Mouse (Mus musculus): Measurements from ENCODE around the gene Ephb3. TPM values are rescaled to one million over a fixed set of nuclear protein-coding genes. Genes with fewer than 3 reads are reported as not detected.
"Not testable (repeated sequence)": the region's sequence is repeated elsewhere in the genome, so short reads cannot be mapped to it uniquely, and the experiment has no call there.

Gene Ephb3
- polyA plus RNA-seq (2015; fragmentation: Nextera tagmentation; extraction: Ambion mirVana) = 3.9 and 4.0 TPM in 2 replicates

DNA sequence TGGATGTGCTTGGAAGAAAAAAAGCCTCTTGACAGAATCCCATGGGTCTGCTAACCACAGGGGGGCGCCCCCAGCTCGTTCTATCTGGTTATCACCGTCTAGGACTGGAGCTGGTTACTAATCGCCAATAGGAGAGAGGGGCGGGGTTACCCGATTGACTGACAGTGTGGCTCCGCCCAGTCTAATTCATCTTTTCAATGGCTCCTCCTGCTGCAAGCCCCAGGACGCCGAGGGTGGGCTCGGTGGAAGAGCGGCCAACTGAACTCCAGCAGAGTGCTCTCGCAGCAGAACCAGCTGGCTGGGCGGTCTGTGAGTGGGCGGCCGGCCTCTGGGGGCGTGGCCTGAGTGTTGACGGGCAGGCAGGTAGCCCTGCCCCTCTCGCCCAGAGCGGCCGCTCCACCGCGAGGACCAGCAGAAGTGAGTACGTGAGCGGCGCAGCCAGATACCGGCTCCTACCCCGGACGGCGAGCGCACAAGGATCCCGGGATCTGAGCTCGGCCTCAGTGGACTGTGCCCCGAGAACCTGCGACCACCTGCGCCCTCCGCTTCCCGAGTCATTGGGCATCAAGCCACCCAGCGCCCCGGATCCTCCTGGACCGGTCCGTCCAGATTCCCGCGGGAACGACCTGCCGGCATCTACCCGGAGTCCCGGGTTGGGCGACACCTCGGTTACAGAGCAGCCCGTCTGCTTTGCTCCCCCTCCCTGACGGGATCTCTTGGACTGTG is at the start of gene Ephb3:
Gene Ephb3 (plus strand): TSS at position 389 of the 726 bp plus-strand sequence.
- Histone ChIP-seq H3K27me3 (replicated peaks; ENCODE audit: control insufficient read depth, insufficient read depth, low read length) (no peaks in the 10 kb centered on the region), H3K27ac (ENCODE audit: low read depth, low read length) (peak within 1 kb of the TSS; percentile 22; the same call in 1 of the 2 replicates), H3K4me3 (ENCODE audit: low read depth, low read length) (peak within 1 kb of the TSS; percentile 80), H3K9me3 (ENCODE audit: control insufficient read depth) (no peaks in the 10 kb centered on the region), H3K36me3 (ENCODE audit: control insufficient read depth, insufficient read depth) (no peaks in the 10 kb centered on the region), H3K4me2 (replicated peaks; ENCODE audit: low read depth) (peak within 1 kb of the TSS; percentile 89), H3K4me1 (replicated peaks; ENCODE audit: control insufficient read depth, insufficient read depth, low read length) (0 out of 2 replicates have a peak, but pooled peaks cover 9% of the 10 kb centered on the region), H3K9ac (ENCODE audit: low read depth, low read length) (peak within 1 kb of the TSS; percentile 78)
- under 1% methylated on average over 48 of the region's 51 CpGs for WGBS
- ATAC-seq = peak; percentile 97
- TF ChIP-seq CTCF (IDR thresholded peaks at IDR 0.05; ENCODE audit: low read depth) = peak; percentile 93

DNA sequence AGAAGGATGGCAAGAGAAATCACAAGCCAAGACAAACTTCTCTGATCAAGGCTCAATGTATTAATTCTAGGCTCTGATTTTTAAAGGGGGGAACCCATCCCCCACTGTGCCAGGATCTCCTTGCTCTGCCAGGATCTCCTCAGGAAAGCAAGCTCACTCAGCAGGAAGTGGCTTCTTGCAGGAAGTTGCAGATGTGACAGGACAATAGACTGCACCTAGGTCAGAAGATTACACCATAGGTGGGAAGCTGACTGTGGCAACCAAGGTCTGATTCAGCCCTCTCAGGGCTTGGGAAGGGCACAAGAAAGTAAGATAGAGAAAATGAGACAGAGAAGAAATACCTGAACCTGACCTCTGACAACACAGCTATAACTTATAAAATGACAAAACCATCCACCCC is 48.3 kb upstream of the Ephb3 start:
- not testable (repeated sequence) for H3K9ac ChIP-seq (ENCODE audit: low read depth, low read length); H3K27ac ChIP-seq (ENCODE audit: low read depth, low read length); H3K4me1 ChIP-seq (replicated peaks; ENCODE audit: control insufficient read depth, insufficient read depth, low read length); H3K36me3 ChIP-seq (ENCODE audit: control insufficient read depth, insufficient read depth); ATAC-seq; H3K27me3 ChIP-seq (replicated peaks; ENCODE audit: control insufficient read depth, insufficient read depth, low read length); H3K4me3 ChIP-seq (ENCODE audit: low read depth, low read length); H3K9me3 ChIP-seq (ENCODE audit: control insufficient read depth); H3K4me2 ChIP-seq (replicated peaks; ENCODE audit: low read depth)

DNA sequence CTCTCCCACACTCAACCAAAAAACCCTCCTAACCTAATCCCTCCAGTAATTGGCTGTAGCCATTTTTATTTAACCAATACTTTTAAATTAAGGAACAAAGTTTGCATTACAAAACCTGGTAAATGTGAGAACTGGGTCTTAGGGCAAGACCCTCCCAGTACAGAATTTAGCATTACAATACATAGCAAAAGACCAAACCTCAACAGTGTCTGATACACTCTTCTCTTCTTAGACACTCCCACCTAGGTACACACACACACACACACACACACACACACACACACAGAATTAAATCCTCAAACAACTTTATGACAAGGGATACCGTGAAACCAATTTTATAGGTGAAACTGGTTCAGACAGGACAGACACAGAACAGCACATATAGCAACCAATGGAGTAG is 45.3 kb upstream of the Ephb3 start:
- not testable (repeated sequence) for H3K9ac ChIP-seq (ENCODE audit: low read depth, low read length); H3K36me3 ChIP-seq (ENCODE audit: control insufficient read depth, insufficient read depth); H3K9me3 ChIP-seq (ENCODE audit: control insufficient read depth); H3K4me1 ChIP-seq (replicated peaks; ENCODE audit: control insufficient read depth, insufficient read depth, low read length); H3K27ac ChIP-seq (ENCODE audit: low read depth, low read length); H3K27me3 ChIP-seq (replicated peaks; ENCODE audit: control insufficient read depth, insufficient read depth, low read length); H3K4me3 ChIP-seq (ENCODE audit: low read depth, low read length); ATAC-seq; H3K4me2 ChIP-seq (replicated peaks; ENCODE audit: low read depth)
- 88% methylated on average over 1 of the region's 1 CpGs for WGBS

DNA sequence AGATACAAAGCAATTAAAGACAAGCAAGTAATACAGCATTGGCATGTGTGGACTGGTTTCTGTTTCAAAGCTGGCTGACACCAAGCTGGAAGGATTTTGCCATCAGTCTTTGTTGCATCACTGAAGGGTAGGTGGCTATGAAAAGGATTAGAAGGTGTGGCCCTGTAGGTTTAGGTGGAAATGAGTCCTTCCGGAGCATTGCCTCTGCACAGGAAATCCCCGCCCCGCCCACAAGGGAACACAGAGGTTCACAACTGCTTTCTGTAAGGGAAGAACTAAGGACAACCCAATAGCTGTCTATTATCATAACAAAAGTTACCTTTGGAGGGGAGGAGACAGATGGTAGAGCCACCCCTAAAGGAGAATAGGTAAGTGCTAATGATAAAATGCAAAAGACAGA is 41.1 kb upstream of the Ephb3 start:
- not testable (repeated sequence) for ATAC-seq; H3K4me3 ChIP-seq (ENCODE audit: low read depth, low read length); H3K4me1 ChIP-seq (replicated peaks; ENCODE audit: control insufficient read depth, insufficient read depth, low read length); H3K27ac ChIP-seq (ENCODE audit: low read depth, low read length); H3K4me2 ChIP-seq (replicated peaks; ENCODE audit: low read depth); H3K27me3 ChIP-seq (replicated peaks; ENCODE audit: control insufficient read depth, insufficient read depth, low read length); H3K9me3 ChIP-seq (ENCODE audit: control insufficient read depth); H3K9ac ChIP-seq (ENCODE audit: low read depth, low read length); H3K36me3 ChIP-seq (ENCODE audit: control insufficient read depth, insufficient read depth)
- 79% methylated on average over 3 of the region's 3 CpGs for WGBS

DNA sequence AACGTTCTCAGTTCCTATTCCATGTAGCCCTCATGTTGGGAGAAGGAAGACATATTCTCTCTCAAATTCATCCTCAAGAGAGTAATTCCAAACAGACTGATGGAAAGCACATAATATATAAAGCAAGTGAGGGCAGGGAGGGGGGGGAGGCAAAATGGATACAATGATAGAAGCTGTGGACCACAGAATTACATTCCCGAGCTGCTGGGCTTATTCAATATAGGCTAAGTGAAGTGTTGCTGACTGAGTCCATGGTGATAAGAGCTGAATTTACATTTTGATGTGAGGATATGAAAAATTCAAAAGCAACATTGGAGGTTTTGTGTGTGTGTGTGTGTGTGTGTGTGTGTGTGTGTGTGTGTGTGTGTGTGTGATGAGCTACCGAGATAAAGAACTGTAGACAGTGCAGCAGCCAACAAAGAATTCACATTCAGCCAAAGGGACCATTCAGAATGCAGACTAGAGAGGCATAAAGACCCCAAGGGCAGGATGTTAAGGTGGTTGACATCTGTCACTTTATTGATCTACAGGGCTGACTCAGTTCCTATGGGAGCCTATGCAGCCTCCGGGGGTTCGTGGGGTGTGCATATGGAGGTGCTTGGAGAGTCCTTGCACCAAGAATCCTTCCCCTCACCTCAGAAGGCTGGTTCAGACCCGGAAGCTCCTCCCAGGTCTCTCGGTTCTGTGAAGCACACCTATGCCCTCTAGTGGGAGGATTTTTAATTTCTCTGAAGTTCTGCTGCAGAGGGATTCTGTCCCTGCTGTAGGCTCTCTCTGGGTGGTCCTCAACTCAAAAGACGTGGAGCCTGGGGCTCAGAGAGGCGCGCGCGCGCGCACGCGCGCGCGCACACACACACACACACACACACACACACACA is 39.0 kb upstream of the Ephb3 start:
- H3K36me3 ChIP-seq (ENCODE audit: control insufficient read depth, insufficient read depth); H3K9ac ChIP-seq (ENCODE audit: low read depth, low read length); H3K27ac ChIP-seq (ENCODE audit: low read depth, low read length); H3K4me1 ChIP-seq (replicated peaks; ENCODE audit: control insufficient read depth, insufficient read depth, low read length); H3K4me3 ChIP-seq (ENCODE audit: low read depth, low read length); H3K4me2 ChIP-seq (replicated peaks; ENCODE audit: low read depth); H3K27me3 ChIP-seq (replicated peaks; ENCODE audit: control insufficient read depth, insufficient read depth, low read length); H3K9me3 ChIP-seq (ENCODE audit: control insufficient read depth): not testable (repeated sequence)
- ATAC-seq = 0 out of 2 replicates have a peak, but pooled peaks have one; percentile 31
- WGBS = 15% methylated on average over 17 of the region's 19 CpGs
- peak; percentile 31 for TF ChIP-seq CTCF (IDR thresholded peaks at IDR 0.05; ENCODE audit: low read depth)

DNA sequence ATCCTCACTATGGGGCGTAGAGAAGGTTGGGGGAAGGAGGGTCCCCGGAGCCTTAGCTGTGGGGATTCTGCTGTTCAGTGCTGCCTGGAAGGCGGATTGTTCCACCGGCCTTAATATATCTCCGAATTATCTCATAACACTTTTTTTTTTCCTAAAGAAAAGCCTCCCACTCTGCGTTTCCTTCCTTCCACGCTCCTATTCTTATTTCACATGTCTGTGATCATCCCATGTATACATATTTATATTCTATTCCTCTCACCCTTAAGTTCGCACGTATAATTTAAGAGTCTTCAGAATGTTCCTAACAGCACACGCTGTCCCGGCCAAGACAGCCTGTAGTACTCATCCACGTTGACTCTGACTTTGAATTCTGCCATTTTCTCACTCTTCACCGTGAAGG is 35.8 kb upstream of the Ephb3 start:
- WGBS = 88% methylated on average over 13 of the region's 13 CpGs

More for the DNA sequence above, 35.8 kb upstream of the Ephb3 start:
- no peak for ATAC-seq
- no peak for TF ChIP-seq CTCF (IDR thresholded peaks at IDR 0.05; ENCODE audit: low read depth)
- no peak overlapping the region for H3K4me2 ChIP-seq (replicated peaks; ENCODE audit: low read depth)
- H3K27me3 ChIP-seq (replicated peaks; ENCODE audit: control insufficient read depth, insufficient read depth, low read length) = no peaks in the 10 kb centered on the region
- H3K27ac ChIP-seq (ENCODE audit: low read depth, low read length) = no peak overlapping the region
- H3K36me3 ChIP-seq (ENCODE audit: control insufficient read depth, insufficient read depth) = no peaks in the 10 kb centered on the region
- no peak overlapping the region for H3K4me3 ChIP-seq (ENCODE audit: low read depth, low read length)
- H3K9me3 ChIP-seq (ENCODE audit: control insufficient read depth) = 0 out of 2 replicates have a peak, but pooled peaks cover 2% of the 10 kb centered on the region
- H3K4me1 ChIP-seq (replicated peaks; ENCODE audit: control insufficient read depth, insufficient read depth, low read length) = no peaks in the 10 kb centered on the region
- H3K9ac ChIP-seq (ENCODE audit: low read depth, low read length) = no peak overlapping the region
